Mouse (Mus musculus) E14TG2a.4 (cell line): ENCODE measurements around the gene Flvcr1.

Experiments
- CTCF ChIP-seq: conservative IDR thresholded peaks from 2 replicates; pipeline ENCODE4 v1.5.1; 2014; ENCODE audit warnings: low read length
- NANOG ChIP-seq: IDR thresholded peaks from 2 replicates; pipeline ENCODE4 v1.6.1; 2014; ENCODE audit warnings: borderline replicate concordance, low read length, mixed read lengths

DNA sequence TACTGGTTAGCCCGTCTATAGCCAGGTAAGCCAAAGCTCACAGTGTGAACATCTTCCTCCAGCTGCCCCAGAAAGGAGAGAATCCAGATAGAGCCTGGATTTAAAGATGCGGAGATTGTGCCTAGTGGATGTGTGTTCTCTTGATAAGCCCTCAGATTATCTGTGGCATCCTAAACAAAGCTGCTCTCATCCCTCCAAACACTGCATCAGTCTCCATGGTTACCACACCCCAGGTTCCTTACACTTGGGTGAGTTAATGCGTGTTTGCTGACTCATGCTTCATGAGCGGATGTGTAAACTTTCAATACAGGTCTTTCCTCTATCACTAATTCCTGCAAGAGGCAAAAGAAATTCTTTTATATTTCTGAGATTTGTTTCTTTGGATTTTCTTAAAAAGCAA, 9.7 kb upstream of the Flvcr1 start:
- no peak for TF ChIP-seq CTCF
- TF ChIP-seq NANOG: no peak
